Mouse (Mus musculus) bone marrow, adult 2 months (tissue): Measurements from ENCODE around the gene Ikzf2.

Source experiments
- CTCF ChIP-seq: fragments of 200-500 bp; IDR thresholded peaks from 2 replicates; pipeline ENCODE4 v1.5.1; 2011; ENCODE audit warnings: low read length, control low read depth; ENCODE audit not compliant: control insufficient read depth, insufficient read depth
- POLR2A ChIP-seq: fragments of 200-500 bp; IDR thresholded peaks from 2 replicates; pipeline ENCODE4 v1.6.1; 2011; ENCODE audit warnings: low read depth, mild to moderate bottlenecking, control low read depth, low read length, borderline replicate concordance; ENCODE audit not compliant: control insufficient read depth

DNA sequence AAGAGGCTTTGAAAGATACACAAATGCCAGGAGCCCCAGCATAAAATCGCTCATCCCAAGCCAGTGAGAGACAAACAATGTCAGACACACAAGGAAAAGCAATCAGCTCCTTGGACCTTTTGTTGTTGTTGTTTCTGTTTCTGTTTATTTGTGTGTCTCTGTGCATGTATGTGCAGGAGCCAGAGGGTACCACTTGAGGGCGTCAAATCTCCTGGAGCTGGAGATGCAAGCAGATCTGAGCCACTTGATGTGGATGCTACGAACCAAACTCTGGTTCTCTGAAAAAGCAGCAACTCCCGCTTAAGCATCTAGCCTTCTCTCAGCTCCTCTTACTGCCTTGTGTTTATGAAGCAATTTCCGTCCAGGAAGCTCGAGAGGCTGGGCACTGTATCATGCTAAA is 198.4 kb downstream of the Ikzf2 start:
- TF ChIP-seq CTCF (no peak; the same call in 1 of the 2 replicates), POLR2A (no peak)
